Mouse (Mus musculus): ENCODE measurements at regions not wholly inside any gene's neighbourhood (a gene's known extent, or its start where the extent isn't known, plus 50 kb on each side); places are given as distances from the start of the nearest gene placed in this dataset.

DNA sequence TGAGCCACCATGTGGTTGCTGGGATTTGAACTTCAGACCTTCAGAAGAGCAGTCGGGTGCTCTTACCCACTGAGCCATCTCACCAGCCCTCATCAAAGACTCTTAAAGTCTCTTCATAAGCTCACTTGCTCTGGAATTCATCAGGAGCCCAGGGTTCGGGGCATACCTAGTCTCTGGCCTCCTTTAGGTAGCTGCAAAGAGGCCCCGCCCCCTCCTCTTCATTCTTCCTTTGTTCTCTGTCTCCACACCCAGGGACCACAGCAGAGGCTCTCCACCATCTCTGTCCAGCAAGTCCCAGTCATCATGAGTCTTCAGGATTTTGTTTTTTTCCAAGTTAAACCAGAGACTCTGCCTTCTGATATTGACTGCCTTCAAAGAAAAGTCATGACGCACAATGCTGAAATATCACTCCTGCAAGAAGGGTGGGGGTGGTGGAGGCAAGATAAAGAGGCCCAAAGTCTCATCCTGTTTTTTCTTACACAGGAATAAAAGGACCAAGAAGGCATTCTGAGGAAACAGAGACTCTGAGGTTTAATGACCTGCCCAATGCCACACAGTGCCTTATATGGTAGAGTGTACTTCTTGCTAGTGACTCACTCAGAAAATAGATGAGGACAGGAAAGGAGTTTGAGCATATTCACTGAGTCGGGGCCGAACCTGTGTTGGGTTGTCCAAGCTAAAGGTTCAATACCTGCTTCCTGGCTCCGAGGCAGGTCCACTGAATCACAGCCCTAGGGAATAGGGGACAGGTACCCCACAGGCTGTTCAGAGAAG lies 211.9 kb downstream of the Xxylt1 start:
- Histone ChIP-seq H3K27me3 (ENCODE audit: insufficient read depth, low read length) (no peaks in the 10 kb centered on the region), H3K9me3 (ENCODE audit: low read depth, low read length) (no peaks in the 10 kb centered on the region), H3K27ac (ENCODE audit: low read depth) (no peak overlapping the region), H3K9ac (no peak overlapping the region), H3K4me2 (no peak overlapping the region), H3K4me1 (ENCODE audit: insufficient read depth) (peaks cover 4% of the 10 kb centered on the region; the same call in 1 of the 2 replicates), H3K36me3 (ENCODE audit: insufficient read depth) (no peaks in the 10 kb centered on the region), H3K4me3 (ENCODE audit: low read depth, low read length) (no peak overlapping the region)
- TF ChIP-seq CTCF (IDR thresholded peaks at IDR 0.05; ENCODE audit: low read depth), result no peak
- DNase-seq (no peak), ATAC-seq (ENCODE audit: insufficient read depth) (no peak)
- WGBS, result 81% methylated on average over 7 of the region's 7 CpGs

DNA sequence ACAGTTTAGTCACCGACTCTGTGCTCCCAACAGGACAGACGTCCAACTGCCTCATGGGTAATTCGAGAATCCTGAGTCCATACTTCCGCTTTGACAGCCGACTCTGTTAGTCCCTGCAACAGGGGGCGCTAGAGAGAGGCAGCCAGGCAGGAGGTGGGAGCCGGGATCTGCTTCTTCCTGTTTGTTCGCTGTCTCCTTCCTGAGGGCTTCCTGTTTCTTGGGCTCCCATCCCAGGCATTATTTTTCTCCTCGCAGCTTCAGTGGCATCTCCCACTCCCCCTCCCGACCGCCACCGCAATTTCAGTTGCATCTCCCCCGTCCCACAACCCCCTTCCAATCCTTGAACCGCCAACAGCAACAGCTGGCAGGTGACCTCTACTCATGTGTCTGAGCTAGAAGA lies 211.1 kb downstream of the Xxylt1 start:
- WGBS, result 50% methylated on average over 14 of the region's 14 CpGs
- no peak overlapping the region for H3K4me2 ChIP-seq
- ATAC-seq (ENCODE audit: insufficient read depth) (no peak), DNase-seq (peak; percentile 73)
- H3K4me3 ChIP-seq (ENCODE audit: low read depth, low read length), result no peak overlapping the region
- no peaks in the 10 kb centered on the region for H3K9me3 ChIP-seq (ENCODE audit: low read depth, low read length)
- no peaks in the 10 kb centered on the region for H3K27me3 ChIP-seq (ENCODE audit: insufficient read depth, low read length)
- H3K9ac ChIP-seq, result no peak overlapping the region
- no peak overlapping the region for H3K27ac ChIP-seq (ENCODE audit: low read depth)
- TF ChIP-seq CTCF (IDR thresholded peaks at IDR 0.05; ENCODE audit: low read depth), result peak; percentile 68
- peaks cover 4% of the 10 kb centered on the region; the same call in 1 of the 2 replicates for H3K4me1 ChIP-seq (ENCODE audit: insufficient read depth)
- no peaks in the 10 kb centered on the region for H3K36me3 ChIP-seq (ENCODE audit: insufficient read depth)

DNA sequence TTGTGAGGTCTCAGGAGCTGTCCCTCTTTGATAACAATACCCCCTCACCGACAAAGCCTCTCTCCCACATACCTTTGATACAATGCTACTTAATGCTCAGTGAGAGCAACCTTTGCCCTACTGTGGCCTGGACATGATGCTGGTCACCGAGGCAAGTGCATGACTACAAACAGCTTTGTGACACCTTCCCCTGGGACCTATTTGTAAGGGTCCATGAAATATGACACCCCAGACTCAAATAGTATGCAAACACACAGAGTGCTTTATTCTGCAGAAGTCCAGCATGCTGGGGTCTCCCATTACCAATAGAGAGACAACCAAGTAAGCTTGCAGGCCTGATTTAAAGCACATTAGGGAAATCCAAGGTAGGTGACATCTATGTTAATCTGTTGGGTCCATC lies 210.6 kb downstream of the Xxylt1 start:
- Histone ChIP-seq H3K4me2 (no peak overlapping the region), H3K27me3 (ENCODE audit: insufficient read depth, low read length) (no peaks in the 10 kb centered on the region), H3K4me3 (ENCODE audit: low read depth, low read length) (no peak overlapping the region), H3K4me1 (ENCODE audit: insufficient read depth) (peaks cover 4% of the 10 kb centered on the region; the same call in 1 of the 2 replicates), H3K9me3 (ENCODE audit: low read depth, low read length) (no peaks in the 10 kb centered on the region), H3K9ac (no peak overlapping the region), H3K27ac (ENCODE audit: low read depth) (no peak overlapping the region), H3K36me3 (ENCODE audit: insufficient read depth) (no peaks in the 10 kb centered on the region)
- 11% methylated on average over 2 of the region's 2 CpGs for WGBS
- ATAC-seq (ENCODE audit: insufficient read depth) (no peak), DNase-seq (no peak)
- no peak for TF ChIP-seq CTCF (IDR thresholded peaks at IDR 0.05; ENCODE audit: low read depth)

DNA sequence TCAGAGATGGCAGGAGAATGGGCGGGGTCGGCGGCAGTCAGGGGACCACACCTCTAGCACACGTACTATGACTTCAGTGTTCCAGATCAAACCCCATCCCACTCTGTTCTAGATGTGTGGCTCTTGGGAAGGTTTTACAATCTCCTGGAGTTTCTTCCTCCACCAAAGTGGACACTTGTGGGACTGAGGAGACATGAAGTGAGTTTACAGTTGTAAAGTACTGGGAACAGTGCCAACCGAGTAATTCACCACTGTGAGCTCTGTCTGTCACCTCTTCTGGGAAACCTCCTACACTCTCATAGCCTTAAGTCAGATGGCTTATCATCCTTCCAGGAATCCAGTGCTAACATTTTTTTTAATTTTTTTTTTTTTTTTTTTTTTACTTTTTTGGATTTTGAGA lies 209.1 kb downstream of the Xxylt1 start:
- DNase-seq (peak; percentile 51), ATAC-seq (ENCODE audit: insufficient read depth) (no peak)
- Histone ChIP-seq H3K36me3 (ENCODE audit: insufficient read depth) (no peaks in the 10 kb centered on the region), H3K9me3 (ENCODE audit: low read depth, low read length) (no peaks in the 10 kb centered on the region), H3K27me3 (ENCODE audit: insufficient read depth, low read length) (no peaks in the 10 kb centered on the region), H3K27ac (ENCODE audit: low read depth) (no peak overlapping the region), H3K4me2 (no peak overlapping the region), H3K4me1 (ENCODE audit: insufficient read depth) (peaks cover 4% of the 10 kb centered on the region; the same call in 1 of the 2 replicates), H3K4me3 (ENCODE audit: low read depth, low read length) (no peak overlapping the region), H3K9ac (no peak overlapping the region)
- TF ChIP-seq CTCF (IDR thresholded peaks at IDR 0.05; ENCODE audit: low read depth), result no peak
- 77% methylated on average over 5 of the region's 5 CpGs for WGBS

DNA sequence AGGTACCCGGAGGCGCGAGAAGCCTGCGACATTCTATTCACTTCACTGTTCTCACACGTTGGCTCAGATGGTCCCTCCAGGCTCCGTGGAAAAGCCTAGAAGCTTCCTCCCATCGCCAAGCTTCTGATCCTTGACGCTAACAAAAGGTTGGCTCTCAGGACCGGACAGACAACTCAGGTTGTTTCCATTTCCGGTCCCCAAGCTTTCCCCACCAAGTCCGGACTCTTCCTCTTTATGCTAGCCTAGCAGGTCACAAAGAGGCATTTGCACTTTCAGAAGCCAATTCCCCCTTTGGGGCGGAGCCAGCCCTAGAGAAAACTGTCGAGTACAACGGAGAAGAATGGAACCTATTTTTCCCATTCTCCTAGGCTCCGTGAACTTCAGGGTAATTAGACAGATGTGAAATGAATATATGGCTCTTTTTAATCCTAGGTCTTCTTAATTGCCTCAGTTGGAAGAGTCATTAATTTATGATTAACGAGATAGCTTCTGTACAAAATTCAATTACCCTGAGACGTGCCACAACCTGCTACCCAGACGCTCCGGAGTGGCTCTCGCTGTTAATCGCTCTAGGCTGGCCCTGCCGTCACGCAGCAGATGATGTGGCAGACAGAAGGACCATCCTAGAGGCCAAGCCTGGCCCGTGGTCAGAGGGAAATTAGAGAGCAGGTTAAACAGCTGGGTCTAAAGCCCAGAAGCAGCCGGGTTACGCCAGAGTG lies 207.6 kb downstream of the Xxylt1 start:
- no peak for TF ChIP-seq CTCF (IDR thresholded peaks at IDR 0.05; ENCODE audit: low read depth)
- Histone ChIP-seq H3K4me3 (ENCODE audit: low read depth, low read length) (no peak overlapping the region), H3K9ac (no peak overlapping the region), H3K9me3 (ENCODE audit: low read depth, low read length) (no peaks in the 10 kb centered on the region), H3K4me1 (ENCODE audit: insufficient read depth) (peaks cover 4% of the 10 kb centered on the region; the same call in 1 of the 2 replicates), H3K27me3 (ENCODE audit: insufficient read depth, low read length) (no peaks in the 10 kb centered on the region), H3K36me3 (ENCODE audit: insufficient read depth) (no peaks in the 10 kb centered on the region), H3K4me2 (peak overlapping the region; percentile 23; the same call in 1 of the 2 replicates), H3K27ac (ENCODE audit: low read depth) (no peak overlapping the region)
- ATAC-seq (ENCODE audit: insufficient read depth), result no peak
- 44% methylated on average over 26 of the region's 26 CpGs for WGBS
- peak; percentile 45 for DNase-seq

DNA sequence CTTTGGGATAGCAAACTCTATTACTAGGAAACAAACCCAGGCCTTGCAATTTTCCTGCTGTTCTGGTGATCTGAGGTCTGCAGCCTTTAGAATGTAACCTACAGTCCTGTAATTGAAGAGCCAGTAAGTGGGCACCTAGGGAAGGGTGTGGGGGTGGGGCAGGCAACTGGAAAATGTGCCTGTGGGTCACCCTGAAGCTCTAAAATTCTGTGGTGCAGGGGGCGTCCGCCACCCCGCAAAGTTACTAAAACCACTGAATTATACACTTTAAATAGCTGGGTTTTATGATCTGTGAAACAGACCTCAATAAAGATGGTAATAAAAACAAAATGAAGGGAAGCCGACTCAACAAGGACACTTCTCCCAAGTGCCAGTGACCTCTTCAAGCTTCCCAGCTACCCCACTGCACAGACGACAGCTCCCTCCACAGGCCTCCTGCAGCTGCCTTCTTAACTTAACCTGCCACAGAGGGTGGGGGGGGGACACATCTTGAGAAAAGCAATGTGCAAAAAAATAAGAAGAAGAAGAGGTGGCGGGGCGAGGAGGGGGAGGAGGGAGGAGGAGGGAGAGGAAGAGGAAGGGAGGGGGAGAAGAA lies 205.9 kb downstream of the Xxylt1 start:
- Histone ChIP-seq H3K4me3 (ENCODE audit: low read depth, low read length) (no peak overlapping the region), H3K27ac (ENCODE audit: low read depth) (no peak overlapping the region), H3K9ac (no peak overlapping the region), H3K27me3 (ENCODE audit: insufficient read depth, low read length) (no peaks in the 10 kb centered on the region), H3K9me3 (ENCODE audit: low read depth, low read length) (no peaks in the 10 kb centered on the region), H3K36me3 (ENCODE audit: insufficient read depth) (no peaks in the 10 kb centered on the region), H3K4me2 (no peak overlapping the region), H3K4me1 (ENCODE audit: insufficient read depth) (peaks cover 4% of the 10 kb centered on the region; the same call in 1 of the 2 replicates)
- TF ChIP-seq CTCF (IDR thresholded peaks at IDR 0.05; ENCODE audit: low read depth), result no peak
- WGBS, result 60% methylated on average over 7 of the region's 7 CpGs
- DNase-seq, result no peak
- ATAC-seq (ENCODE audit: insufficient read depth), result no peak

DNA sequence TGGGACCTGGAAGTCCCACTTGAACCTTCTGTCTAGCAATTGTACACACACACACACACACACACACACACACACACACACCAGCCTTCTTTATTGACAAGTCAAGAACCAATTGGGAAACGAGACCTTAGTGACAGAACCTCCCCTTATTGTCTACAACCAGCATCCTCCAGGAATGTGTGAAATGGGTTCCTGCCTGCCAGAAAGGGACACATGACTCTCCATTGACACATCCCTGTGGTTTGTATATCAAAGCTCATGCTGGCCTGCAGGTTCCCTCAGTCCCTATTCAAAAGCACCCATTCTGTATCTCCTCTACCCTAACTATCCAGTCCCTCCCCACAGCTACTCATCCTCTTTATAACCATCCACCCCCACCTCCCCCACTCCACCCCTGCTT lies 202.4 kb downstream of the Xxylt1 start:
- 64% methylated on average over 1 of the region's 1 CpGs for WGBS
- TF ChIP-seq CTCF (IDR thresholded peaks at IDR 0.05; ENCODE audit: low read depth), result no peak
- Histone ChIP-seq H3K27me3 (ENCODE audit: insufficient read depth, low read length) (no peaks in the 10 kb centered on the region), H3K4me3 (ENCODE audit: low read depth, low read length) (no peak overlapping the region), H3K9ac (no peak overlapping the region), H3K4me1 (ENCODE audit: insufficient read depth) (no peaks in the 10 kb centered on the region), H3K4me2 (no peak overlapping the region), H3K9me3 (ENCODE audit: low read depth, low read length) (no peaks in the 10 kb centered on the region), H3K36me3 (ENCODE audit: insufficient read depth) (no peaks in the 10 kb centered on the region), H3K27ac (ENCODE audit: low read depth) (no peak overlapping the region)
- no peak for ATAC-seq (ENCODE audit: insufficient read depth)
- no peak for DNase-seq

Data from lung, embryonic 14.5 days (tissue).